Mouse (Mus musculus) 416B (cell line): ENCODE results near the gene Mfsd8.
A peak's percentile ranks its signal among the peaks of the same experiment; 100 is the strongest.
"Not testable (repeated sequence)": the region's sequence is repeated elsewhere in the genome, so short reads cannot be mapped to it uniquely, and the experiment has no call there.

Experiments
- DNase-seq: peaks from one replicate; pipeline ENCODE4 v3.0.0; 2011; ENCODE audit warnings: low read depth

The Mfsd8 gene

GRCm38 (mm10) chr3:40846473-40846956 is at the start of gene Mfsd8:
TSS of gene Mfsd8 (minus strand) at chr3:40846886.
- peak; percentile 99 for DNase-seq

DNA sequence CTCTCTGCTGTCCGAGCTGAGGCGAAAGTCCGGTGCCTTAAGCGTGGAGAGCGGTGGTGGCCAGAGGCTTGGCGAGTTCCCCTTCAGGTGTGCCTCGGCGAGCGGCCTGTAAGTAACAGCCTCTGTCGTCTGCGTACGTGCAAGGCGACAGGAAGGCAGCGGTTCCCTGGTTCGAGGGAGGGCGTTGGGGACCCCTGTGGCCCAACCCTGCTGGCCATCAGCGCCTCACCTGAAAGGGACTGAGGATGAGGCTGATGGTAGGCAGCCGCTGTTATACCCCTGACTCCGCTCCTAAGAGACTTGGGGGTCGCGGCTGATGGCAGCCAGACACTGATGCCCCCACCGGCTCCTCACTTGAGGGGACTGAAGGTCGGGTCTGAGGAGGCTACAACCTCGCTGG is 47.6 kb upstream of the Mfsd8 start:
- DNase-seq = peak; percentile 44

GRCm38 (mm10) chr3:40893816-40894258 is 47.2 kb upstream of the Mfsd8 start:
- peak; percentile 99 for DNase-seq

DNA sequence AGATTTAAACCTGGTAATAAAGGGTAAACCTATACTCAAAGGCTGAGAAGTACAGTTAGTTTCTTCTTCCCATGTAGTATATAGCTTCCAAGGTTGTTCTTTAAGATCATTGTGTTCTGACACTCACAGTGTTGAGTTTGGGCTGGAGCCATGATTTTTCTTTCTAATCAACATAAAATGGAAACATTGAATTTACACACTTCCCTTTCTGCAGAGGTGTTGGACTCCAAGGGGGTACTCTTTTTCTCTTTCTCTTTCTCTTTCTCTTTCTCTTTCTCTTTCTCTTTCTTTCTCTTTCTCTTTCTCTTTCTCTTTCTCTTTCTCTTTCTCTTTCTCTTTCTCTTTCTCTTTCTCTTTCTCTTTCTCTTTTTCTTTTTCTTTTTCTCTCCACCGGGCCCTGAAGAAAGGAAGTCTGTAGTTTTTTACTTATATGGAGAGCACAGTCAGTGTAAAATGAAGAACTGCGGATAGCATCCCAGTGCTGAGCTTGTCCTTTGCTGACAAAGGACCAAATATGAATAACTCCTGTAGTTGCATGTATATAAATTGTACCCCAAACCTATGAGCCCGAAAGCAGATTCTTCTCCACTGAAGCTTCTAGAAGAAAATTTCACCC is 6.5 kb upstream of the Mfsd8 start:
- DNase-seq = not testable (repeated sequence)

GRCm38 (mm10) chr3:40847936-40848335 is 1.2 kb upstream of the Mfsd8 start:
- DNase-seq = peak; percentile 64

DNA sequence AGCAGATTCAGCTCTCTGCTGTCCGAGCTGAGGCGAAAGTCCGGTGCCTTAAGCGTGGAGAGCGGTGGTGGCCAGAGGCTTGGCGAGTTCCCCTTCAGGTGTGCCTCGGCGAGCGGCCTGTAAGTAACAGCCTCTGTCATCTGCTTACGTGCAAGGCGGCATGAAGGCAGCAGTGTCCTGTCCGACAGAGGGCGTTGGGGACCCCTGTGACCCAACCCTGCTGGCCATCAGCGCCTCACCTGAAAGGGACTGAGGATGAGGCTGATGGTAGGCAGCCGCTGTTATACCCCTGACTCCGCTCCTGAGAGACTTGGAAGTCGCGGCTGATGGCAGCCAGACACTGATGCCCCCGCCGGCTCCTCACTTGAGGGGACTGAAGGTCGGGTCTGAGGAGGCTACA is 332 bp upstream of the Mfsd8 start:
- peak; percentile 49 for DNase-seq

DNA sequence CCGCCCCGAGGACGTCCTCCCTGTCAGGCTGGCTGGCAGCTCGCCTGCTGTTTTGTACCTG is 101 bp upstream of the Mfsd8 start, which contains the start of gene Abhd18:
Abhd18 (plus strand) TSS at position 14 of the 61 bp plus-strand sequence.
- not testable (repeated sequence) for DNase-seq

GRCm38 (mm10) chr3:40845521-40845920 is 1.2 kb downstream of the Mfsd8 start:
- DNase-seq = peak; percentile 47

- no peak for DNase-seq
Measured at GRCm38 (mm10) chr3:40813275-40813674, 33.4 kb downstream of the Mfsd8 start.

DNA sequence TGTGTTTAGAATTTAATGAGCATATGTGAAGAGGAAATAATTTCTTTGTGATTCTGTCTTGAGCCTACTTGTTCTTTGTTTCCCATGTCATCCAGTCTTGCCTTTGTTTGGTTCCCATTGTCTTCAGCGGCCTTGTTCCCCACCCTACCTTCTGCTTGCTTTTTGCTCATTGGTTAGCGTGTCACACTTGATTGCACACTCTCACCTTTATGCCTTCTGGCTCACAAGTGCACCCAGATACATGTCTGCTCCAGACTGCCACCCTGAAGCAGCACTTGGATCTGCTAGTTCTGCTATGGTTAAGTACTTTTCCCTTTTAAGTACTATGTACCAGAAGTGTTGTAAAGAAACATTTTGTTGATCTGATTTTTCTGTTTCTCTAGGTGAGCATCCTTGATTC is 36.8 kb downstream of the Mfsd8 start:
- no peak for DNase-seq

GRCm38 (mm10) chr3:40808686-40809085 is 38.0 kb downstream of the Mfsd8 start:
- DNase-seq = no peak

DNA sequence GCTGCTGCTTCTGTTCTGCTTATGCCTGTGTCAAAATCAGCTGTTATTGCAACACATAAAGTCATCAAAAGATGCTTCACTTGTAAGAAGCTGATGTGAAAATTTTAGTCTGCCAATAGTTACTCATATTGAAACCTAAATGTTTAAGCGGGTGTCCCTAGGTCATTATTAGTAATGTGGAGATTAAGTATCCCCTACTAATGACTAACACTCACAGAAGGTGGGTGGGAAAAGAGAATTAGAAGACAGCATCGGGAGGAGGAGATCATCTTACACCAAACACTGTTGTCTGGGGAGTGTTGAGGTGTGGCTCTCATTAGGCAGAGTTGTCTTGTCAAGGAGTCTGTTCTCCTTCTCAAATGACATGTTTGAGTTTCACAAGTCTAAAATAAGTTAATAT is 39.8 kb downstream of the Mfsd8 start:
- peak; percentile 37 for DNase-seq

GRCm38 (mm10) chr3:40800373-40800823 is 46.3 kb downstream of the Mfsd8 start:
- DNase-seq = no peak

- DNase-seq = peak; percentile 98
Measured at GRCm38 (mm10) chr3:40799530-40800372, 46.9 kb downstream of the Mfsd8 start, which contains the start of gene Plk4. TSS of gene Plk4 (plus strand) at chr3:40800019.

DNA sequence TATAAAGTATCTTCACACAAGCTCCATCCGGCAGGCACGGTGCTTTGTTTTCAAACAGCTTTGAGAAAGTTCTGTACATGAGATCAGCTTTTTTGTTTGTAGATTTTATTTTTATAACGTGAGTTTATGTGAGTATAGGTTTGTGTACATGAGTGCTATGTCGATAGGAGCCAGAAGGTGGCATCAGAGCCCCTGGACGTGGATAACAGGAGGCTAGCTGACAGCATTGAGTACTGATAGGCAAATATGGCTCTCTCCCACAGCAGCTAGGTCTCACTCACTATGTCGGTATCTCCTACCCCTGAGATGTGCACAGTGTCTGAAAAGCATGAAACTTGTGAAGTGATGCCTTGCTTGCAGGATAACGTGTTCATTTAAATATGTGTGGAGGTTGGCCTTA is 48.2 kb downstream of the Mfsd8 start:
- peak; percentile 83 for DNase-seq

- DNase-seq = no peak
Measured at GRCm38 (mm10) chr3:40798054-40798453, 48.6 kb downstream of the Mfsd8 start.

GRCm38 (mm10) chr3:40793783-40794182 is 52.9 kb downstream of the Mfsd8 start:
- no peak for DNase-seq
